Mouse (Mus musculus): ENCODE data around the gene Zc3hav1l. TPM values are rescaled to one million over a fixed set of nuclear protein-coding genes. Genes with fewer than 3 reads are reported as not detected.

The Zc3hav1l gene
- polyA plus RNA-seq (2014; fragmentation: Illumina TruSeq; extraction: RNeasy Lipid Tissue Mini Kit (QIAGEN cat#74804); ENCODE audit: low read depth, low replicate concordance), result 6.4 TPM

GRCm38 (mm10) chr6:38298761-38299401, at the start of gene Zc3hav1l:
TSS of gene Zc3hav1l (minus strand) at chr6:38299259.

GRCm38 (mm10) chr6:38253736-38254641, 45.1 kb downstream of the Zc3hav1l start, which contains the start of gene D630045J12Rik:
TSS of gene D630045J12Rik (minus strand) at chr6:38254009.

Other genes starting within 250 kb of the Zc3hav1l start
- gene Tmem213, start 190.0 kb downstream of the Zc3hav1l start, polyA plus RNA-seq (2014; fragmentation: Illumina TruSeq; extraction: RNeasy Lipid Tissue Mini Kit (QIAGEN cat#74804); ENCODE audit: low read depth, low replicate concordance), result not detected
- not detected for gene Atp6v0a4, start 174.7 kb downstream of the Zc3hav1l start, polyA plus RNA-seq (2014; fragmentation: Illumina TruSeq; extraction: RNeasy Lipid Tissue Mini Kit (QIAGEN cat#74804); ENCODE audit: low read depth, low replicate concordance)
- gene D630045J12Rik, start 45.2 kb downstream of the Zc3hav1l start, polyA plus RNA-seq (2014; fragmentation: Illumina TruSeq; extraction: RNeasy Lipid Tissue Mini Kit (QIAGEN cat#74804); ENCODE audit: low read depth, low replicate concordance), result 2.9 TPM
- 105 TPM for gene Zc3hav1, start 55.3 kb upstream of the Zc3hav1l start, polyA plus RNA-seq (2014; fragmentation: Illumina TruSeq; extraction: RNeasy Lipid Tissue Mini Kit (QIAGEN cat#74804); ENCODE audit: low read depth, low replicate concordance)
- gene Ttc26, start 82.2 kb upstream of the Zc3hav1l start, polyA plus RNA-seq (2014; fragmentation: Illumina TruSeq; extraction: RNeasy Lipid Tissue Mini Kit (QIAGEN cat#74804); ENCODE audit: low read depth, low replicate concordance), result 4.8 TPM
- 40.1 TPM for gene Ubn2, start 134.7 kb upstream of the Zc3hav1l start, polyA plus RNA-seq (2014; fragmentation: Illumina TruSeq; extraction: RNeasy Lipid Tissue Mini Kit (QIAGEN cat#74804); ENCODE audit: low read depth, low replicate concordance)
- gene Fmc1, start 234.2 kb upstream of the Zc3hav1l start, polyA plus RNA-seq (2014; fragmentation: Illumina TruSeq; extraction: RNeasy Lipid Tissue Mini Kit (QIAGEN cat#74804); ENCODE audit: low read depth, low replicate concordance), result 1.8 TPM